Comparison of ENCODE assay signal across 14 mouse cellular contexts in the genomic region with DNA sequence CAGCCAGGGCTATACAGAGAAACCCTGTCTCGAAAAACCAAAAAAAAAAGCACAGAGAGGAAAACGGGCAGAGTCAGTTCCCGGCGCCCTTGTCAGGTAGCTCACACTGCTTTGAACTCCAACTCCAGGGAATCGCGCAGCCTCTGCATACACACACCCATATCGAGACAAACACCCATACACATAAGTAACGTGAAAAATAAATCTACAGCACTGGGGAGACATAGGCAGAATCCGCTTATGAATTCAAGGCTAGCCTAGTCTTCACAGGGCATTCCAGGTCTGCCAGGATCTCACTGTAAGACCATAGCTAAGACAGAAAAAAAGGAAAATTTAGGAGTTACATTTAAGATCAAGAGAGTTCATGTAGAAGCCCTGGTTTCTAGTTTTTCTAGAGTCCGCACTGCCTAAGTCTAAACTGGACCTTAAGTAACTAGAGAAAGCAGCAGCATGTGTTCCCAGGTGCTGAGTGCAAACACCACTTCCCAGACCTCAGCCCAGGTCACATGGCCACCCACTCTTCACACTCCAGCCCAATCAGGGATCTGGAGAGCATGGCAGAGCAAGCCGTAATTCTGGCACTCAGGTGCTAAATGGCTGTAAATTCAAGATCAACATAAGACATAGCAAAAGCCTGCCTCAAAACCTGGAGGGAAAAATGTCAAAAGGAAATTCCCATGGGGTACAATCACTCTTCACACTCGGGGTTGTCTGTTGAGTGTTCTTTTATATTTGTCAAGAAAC.
"Had no signal": no experiment of that assay in that cellular context is flagged by ENCODE, and none has a peak within 500 bp of the region (broad histone marks: within the 10 kb centered on the region; RNA-seq: fewer than 3 reads in every experiment).

No protein-coding gene starts in this region.

- H3K4me2 ChIP-seq: limb, embryonic 13.5 days; lung, embryonic 14.5 days; midbrain, embryonic 13.5 days; neural tube, embryonic 15.5 days had no signal

- H3K9ac ChIP-seq: limb, embryonic 13.5 days; liver, embryonic 14.5 days; lung, embryonic 14.5 days; midbrain, embryonic 13.5 days; neural tube, embryonic 15.5 days had no signal

- H3K4me3 ChIP-seq: layer of hippocampus, adult 2 months; limb, embryonic 13.5 days; midbrain, embryonic 13.5 days; myocyte; neural tube, embryonic 15.5 days had no signal

- H3K27me3 ChIP-seq: limb, embryonic 13.5 days; midbrain, embryonic 13.5 days; neural tube, embryonic 15.5 days had no signal

- DNase-seq: kidney, adult 11 months; kidney, postnatal 4 days; left cerebral cortex, postnatal 4 days; lung, embryonic 14.5 days; right cerebral cortex, adult 18-20 months; spleen, adult 18-20 months; thymus, postnatal 4 days had no signal

- H3K9me3 ChIP-seq: limb, embryonic 13.5 days; midbrain, embryonic 13.5 days; neural tube, embryonic 15.5 days had no signal

- ATAC-seq: midbrain, embryonic 13.5 days had no signal

- H3K4me1 ChIP-seq: limb, embryonic 13.5 days; midbrain, embryonic 13.5 days; neural tube, embryonic 15.5 days had no signal

- H3K27ac ChIP-seq: kidney, postnatal 0 days; layer of hippocampus, adult 2 months; limb, embryonic 13.5 days; liver, embryonic 14.5 days; midbrain, embryonic 13.5 days; neural tube, embryonic 15.5 days had no signal
